Mouse (Mus musculus) small intestine, adult 2 months (tissue): ENCODE results near the gene Pafah2.
"Not testable (repeated sequence)": the region's sequence is repeated elsewhere in the genome, so short reads cannot be mapped to it uniquely, and the experiment has no call there.

ENCODE experiments used
- CTCF ChIP-seq: fragments of 200-500 bp; IDR thresholded peaks from 2 replicates; pipeline ENCODE4 v1.5.1; 2012; ENCODE audit warnings: low read depth, mild to moderate bottlenecking, control low read depth, inconsistent platforms, low read length, moderate library complexity, mixed read lengths; ENCODE audit not compliant: insufficient replicate concordance, insufficient read length; ENCODE audit errors: extremely low read depth
- POLR2A ChIP-seq: fragments of 200-500 bp; IDR thresholded peaks from 2 replicates; pipeline ENCODE4 v1.6.1; 2012; ENCODE audit warnings: low read depth, mild to moderate bottlenecking, control low read depth, inconsistent platforms, low read length, moderate library complexity

GRCm38 (mm10) chr4:134383750-134384149 is 12.4 kb upstream of the Pafah2 start, which contains the start of gene Extl1:
- not testable (repeated sequence) for TF ChIP-seq POLR2A, CTCF
